Mouse (Mus musculus): ENCODE data around the gene Ptprz1. TPM values are rescaled to one million over a fixed set of nuclear protein-coding genes. Genes with fewer than 3 reads are reported as not detected.

Gene Ptprz1
- 3.5 and 3.6 TPM in 2 replicates for polyA plus RNA-seq (2015; fragmentation: Nextera tagmentation; extraction: Ambion mirVana)

DNA sequence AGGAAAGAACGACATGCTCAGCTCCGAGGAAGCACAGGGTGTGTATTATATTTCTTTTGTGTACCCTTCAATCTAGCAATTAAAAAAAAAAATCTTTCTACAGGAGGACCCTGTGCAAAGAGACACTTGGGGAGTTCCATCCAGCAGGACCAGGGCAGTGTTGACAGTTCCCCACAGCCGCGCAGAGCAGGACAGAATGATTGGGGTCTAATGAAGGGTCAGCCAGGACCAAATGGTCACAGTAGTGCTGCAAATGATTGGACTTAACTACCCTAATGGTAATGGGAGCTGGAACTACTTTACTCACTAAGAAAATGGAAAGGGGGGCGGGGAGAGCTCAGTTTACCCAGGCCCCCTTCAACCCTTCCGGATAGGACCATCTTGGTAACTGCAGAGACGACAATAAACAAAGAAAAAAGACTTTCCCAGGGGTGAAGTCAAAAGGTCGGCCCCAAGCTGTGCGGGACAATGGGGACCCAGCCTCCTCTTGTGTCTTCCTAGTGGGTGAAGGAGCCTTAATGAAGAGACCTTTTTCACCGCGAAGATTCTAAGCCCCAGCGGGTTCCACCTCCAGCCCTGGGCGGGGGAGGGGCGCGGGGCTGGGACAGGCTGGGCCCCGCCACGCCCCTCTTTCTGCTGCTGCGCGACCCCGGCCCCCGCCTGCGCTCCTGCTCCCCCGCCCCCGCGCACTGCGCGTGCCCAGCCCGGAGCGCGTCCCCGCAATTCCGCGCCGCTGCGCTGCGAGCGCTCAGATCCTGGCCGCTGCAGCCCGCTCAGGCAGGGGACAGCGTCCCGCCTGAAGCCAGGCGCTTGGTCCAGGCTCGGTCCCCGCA is at the start of gene Ptprz1:
Gene Ptprz1 (plus strand): TSS at position 722 of the 833 bp plus-strand sequence.
- no peak for DNase-seq (ENCODE audit: low spot score)

DNA sequence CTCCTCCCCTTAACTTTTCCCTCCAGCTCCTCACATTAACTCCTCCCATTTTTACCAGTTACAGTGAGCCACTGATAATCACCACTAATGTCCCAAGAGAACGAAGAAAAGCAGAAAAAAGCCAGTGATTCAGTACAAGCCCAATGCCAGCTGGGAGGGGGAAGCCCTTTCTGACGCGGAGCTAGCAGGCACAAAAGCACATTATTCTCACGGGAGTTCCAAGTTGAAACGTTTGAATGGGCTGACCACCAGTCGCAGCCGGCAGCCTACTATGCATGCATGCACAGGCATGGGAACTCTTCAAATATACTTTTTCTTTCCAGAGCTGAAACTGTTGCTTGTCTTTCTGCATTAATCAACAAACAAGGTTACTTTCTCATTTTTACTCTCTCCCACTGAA is 41.7 kb upstream of the Ptprz1 start:
- DNase-seq (ENCODE audit: low spot score): no peak

DNA sequence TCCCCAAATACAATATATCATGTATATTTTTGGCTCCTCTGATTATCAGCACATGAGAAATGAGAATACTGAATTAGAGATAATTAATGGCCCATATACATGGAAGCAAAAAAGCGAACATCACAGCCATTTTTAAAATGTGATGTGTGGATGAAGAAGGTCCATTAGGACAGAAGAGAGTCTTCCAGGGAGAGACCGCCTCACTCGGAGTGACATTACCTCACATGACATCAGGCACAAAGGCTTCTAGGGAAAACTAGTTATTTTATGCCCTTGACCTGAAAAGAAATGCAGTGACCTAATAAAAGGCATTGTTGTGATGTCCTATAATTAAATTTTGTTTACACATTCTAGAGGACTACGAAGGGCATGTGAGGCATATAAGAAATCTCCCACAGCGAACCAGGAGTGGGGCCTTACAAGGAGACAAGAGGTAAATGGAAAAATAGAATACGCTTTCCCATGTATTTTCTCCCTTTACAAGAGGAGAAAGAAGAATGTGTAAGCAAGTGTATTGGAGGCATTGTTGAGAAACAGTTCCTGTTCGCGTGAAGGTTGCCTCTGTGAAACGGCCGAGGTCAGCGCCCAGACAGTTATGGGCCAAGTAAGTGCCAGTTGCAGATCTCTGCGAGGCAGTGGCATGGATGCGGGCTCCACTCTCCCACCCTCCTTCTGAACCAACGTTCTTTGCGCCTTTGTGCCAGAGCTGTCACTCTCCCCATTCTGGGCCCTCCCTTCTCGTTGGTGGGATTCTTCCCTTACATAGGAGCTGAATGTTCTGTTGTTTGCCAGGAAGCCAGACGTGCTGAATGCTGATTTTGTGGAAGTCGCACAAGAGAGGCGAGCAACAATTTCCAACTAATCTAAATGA is 41.0 kb upstream of the Ptprz1 start:
- no peak for DNase-seq (ENCODE audit: low spot score)

DNA sequence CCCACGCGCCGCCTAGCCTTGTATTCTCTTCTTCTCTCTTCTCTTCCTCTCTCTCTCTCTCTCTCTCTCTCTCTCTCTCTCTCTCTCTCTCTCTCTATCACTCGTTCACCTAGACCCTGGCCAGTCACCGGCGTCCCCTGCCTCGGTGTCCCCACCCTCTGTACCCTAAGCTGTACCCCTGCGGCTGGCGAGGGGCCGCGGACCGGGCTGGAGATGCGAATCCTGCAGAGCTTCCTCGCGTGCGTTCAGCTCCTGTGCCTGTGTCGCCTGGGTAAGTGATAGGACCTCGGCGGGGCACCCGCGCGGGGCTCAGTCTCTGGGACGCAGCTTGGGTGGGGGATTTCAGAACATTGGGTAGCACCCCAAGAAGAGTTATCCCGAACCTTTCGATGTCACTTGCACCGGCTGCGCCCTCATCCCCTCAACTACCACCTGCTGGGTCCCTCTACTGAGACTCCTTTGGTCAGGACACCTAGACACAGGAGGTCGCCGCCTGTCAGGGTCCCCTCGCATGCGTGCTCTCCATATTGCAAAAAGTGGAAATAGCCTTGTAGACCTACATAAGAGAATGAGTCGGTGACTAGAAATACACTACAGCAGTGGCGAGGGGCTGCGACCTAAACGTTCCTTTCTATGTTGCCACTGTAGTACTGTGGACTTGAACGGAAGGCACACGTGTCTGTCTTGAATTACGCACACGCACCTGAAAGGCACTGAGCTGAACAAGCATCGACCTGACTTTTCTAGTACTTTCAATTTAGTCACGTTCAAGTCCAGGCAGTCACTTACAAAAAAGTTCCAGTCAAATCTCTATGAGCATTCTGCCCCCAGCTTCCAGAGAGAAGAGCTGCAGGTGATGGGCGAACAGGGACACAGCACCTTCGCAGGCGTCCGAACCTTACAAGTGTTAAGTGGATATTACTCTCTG is 576 bp downstream of the Ptprz1 start:
- no peak for DNase-seq (ENCODE audit: low spot score)

DNA sequence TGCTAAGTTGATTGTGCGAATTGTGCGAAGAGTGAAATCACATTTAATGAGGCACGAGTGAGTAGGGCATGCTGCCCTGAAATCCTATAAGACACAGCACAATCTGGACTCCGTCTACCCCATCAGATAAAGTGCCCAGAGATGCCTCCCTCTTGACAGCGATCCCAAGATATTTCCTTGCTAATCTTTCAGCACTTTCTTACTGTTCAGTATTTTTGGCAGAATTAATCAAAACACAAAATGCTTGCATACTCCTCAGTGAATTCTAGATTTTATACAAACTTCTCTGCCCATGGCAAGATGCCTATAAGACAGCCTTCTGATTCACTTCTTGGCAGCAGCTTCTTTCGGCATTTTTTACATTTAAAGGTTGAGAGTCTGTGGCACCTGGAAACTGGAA is 12.7 kb downstream of the Ptprz1 start:
- no peak for DNase-seq (ENCODE audit: low spot score)

DNA sequence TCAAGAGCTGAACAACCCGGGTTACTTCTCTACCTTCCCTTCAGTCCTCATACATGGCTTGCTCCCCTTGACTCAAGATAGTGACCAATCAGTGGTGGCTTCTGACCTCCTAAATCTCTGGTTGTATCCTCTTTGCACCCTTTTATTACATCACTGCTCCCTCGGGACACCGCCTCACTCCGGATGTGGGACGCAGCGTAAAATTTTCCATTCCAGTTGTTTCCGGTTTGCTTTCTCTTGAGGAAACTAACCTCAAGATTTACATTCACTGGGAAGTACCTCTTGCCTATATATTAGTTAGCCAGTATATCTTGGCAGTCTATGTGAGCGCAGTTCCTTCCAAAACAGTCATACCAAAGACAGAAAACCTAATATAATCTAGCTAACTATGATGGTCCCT is 14.0 kb downstream of the Ptprz1 start:
- no peak for DNase-seq (ENCODE audit: low spot score)

DNA sequence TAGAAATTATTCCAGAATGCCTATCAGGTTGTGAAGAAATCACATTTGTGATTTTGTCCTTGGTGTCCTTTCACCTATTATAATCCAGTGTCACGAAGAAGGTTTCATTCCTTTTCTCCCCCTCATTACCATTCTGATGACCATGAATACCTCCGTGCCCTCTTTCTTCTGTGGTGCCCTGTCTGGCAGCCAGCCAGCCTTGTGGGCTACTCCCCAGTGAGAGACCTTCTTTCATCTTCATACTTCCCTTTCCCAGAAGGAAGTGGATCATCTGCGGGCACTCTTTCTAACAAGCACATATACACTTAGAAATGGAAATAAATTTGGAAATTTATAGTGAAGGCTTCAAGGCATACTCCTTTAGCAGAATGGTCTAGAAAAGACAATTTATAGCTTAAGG is 26.7 kb downstream of the Ptprz1 start:
- no peak for DNase-seq (ENCODE audit: low spot score)

DNA sequence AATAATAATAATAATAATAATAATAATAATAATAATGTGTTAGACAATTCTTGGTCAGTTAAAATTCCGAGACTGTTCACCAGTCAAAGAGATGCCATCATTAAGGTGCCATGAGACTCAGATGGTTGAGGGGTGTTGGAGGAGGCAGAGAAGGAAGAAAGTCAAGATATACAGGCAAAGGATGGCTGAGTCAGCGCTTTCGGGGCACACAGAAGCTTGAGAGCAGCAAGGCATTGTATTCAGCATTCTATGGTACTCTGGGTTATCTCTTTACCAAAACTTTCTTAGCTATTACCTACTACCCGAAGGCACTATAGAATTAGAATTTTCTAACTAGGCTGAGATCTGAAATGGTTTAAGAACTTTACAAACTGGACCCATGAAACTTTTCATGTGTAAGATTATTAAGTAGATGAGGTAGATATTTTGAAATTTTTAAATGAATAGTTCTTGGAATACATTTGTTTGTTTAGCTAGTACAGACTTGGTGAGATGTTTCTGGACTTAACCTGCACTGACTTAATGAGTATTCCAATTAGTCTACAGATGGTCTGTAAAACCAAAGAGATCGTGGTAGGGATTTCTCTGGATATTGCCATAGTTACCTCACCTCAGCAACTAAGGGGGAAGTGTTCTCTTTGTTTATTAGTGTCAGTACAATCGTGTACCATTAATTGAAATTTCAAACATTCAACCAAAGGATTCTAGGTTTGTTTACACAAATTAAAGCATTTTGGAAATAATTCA is 33.4 kb downstream of the Ptprz1 start:
- DNase-seq (ENCODE audit: low spot score): no peak

DNA sequence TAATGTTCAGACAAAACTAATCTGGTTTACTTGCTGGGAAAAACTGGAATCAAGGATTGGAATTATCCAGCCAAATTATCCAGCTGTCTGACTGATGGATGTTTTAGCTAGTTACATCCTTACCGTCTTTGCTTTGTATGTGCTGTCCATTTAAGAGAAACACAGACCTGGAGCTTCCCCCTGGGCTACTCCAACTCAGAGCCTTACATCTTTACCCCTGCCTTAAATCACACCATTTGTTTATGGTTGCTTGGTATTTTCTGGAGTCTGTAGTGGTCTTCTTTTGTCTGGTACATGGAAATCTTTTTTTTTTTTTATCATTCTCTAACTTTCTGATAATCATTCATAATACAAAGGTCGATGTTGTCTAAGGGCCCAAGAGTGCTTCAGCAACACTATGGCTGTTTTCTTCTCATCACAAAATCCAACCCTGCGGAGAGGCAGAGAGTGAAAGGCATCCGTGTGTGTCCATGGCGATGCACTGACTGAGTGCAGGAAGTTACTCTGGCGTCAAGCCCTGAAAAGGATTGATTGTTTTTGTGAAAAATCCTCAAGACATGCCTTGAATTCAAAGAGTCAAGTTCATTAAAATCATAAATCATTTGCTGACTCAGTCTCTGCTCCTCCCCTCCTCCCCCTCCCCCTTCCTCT is 34.1 kb downstream of the Ptprz1 start:
- no peak for DNase-seq (ENCODE audit: low spot score)

DNA sequence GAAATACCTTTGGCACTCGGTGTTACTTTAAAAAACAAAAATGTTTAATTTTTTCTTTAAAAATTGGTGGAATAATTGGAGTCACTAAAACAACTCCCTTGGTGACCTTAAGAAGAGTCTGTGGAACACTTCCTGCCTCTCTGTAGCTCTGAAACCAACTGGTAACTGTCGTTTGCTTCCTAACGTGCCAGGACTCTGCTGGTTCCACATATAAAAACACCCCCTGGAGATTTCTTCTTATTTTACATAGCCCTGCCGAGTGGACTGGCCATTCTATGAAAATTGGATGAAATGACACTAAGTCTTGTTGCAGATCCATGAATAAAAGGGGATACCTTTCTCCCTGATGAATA is 34.6 kb downstream of the Ptprz1 start:
- DNase-seq (ENCODE audit: low spot score): no peak

DNA sequence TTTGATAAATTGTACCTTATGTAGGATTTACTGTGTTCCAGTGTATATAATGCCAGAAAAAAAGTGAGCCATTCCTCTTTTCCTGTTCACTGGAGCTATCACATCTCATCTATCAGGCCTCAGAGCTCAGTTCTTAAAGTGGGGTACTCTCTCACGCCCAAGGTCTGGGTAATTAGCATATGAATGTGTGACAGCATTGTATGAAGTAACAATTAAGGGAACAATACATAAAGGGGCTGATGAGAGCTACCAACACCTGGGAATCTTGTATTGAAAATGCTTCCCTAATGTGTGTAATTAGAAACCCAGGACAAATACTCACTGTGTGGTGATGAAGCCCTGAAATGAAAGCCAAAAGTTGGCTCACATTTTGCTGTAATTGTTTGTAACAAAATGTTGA is 47.6 kb downstream of the Ptprz1 start:
- no peak for DNase-seq (ENCODE audit: low spot score)

DNA sequence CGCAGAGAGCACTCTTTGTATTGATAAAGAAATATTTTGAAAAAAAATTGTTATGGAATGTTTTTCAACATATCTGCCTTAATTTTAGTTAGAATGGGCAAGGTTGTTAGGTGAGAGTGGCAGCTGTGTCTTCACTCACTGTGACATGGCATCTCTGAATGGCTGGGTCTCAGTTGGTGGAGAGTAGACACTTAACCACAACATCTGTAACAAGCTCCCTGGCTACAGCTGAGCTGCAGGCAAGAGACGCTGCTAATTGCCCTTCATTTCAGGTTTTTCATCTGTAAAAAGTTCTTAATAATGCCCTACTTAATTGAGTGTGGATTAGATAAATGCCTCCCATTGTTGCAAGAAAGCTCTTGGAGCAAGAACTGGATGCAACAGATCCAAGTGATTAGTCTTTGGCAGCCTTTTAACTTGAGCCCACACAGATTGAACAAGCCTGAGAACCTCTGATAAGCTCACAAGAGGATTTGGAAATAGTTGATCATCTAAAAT is 57.5 kb downstream of the Ptprz1 start:
- DNase-seq (ENCODE audit: low spot score): no peak

DNA sequence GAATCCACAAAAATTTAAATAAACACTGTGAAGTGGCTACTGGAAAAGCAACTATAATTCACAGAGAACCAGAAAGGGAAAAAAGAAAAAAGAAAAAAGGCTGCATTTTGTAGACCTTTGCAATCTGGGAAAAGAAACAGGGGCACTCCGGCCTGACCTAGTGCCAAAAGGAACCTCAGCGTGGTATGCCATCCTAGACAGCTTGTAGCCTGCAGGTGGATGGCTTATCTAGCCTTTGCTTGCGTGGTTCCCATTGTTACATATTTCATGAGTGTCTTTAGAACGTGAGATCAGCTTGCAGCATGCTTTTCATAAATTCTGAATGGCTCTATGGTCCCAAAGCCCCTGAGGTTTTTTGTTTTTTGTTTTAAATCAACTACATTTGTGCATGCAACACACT is 61.8 kb downstream of the Ptprz1 start:
- DNase-seq (ENCODE audit: low spot score): no peak

DNA sequence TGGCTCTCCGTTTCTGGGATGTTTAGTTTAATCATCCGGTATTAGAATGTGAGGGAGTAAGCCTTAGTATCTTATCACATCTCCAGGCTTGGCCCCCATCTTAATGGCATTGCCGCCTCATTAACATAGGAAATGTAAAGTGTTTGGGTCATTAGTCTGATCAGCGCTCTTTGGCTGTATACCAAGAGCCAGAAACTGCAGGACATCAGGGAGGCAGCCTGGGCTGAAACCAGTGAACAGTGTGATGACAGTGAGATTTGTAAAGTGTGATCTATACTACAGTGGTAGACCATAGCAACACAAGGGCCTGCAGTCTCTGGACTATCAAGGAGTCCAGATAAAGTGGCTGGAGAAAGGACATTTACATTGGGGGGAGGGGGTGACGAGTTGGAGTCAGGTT is 62.2 kb downstream of the Ptprz1 start:
- no peak for DNase-seq (ENCODE audit: low spot score)

DNA sequence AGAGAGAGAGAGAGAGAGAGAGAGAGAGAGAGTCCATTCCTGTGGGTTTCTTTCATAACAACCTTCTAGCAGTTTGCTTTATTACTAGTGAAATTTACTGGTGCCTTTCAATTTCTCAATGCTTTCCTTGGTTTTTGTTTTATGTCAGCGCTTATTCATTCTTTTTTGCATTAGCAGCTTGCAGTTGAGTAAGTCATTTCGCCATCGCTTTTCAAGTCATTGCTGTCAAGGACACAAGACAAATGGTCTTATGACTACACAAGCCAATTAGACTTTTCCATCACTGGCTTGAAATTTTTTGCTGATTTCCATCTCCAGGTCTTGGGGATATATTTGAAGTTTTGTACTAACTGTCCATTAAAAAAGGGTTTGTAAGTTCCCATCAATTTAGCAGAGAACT is 68.9 kb downstream of the Ptprz1 start:
- DNase-seq (ENCODE audit: low spot score): no peak

DNA sequence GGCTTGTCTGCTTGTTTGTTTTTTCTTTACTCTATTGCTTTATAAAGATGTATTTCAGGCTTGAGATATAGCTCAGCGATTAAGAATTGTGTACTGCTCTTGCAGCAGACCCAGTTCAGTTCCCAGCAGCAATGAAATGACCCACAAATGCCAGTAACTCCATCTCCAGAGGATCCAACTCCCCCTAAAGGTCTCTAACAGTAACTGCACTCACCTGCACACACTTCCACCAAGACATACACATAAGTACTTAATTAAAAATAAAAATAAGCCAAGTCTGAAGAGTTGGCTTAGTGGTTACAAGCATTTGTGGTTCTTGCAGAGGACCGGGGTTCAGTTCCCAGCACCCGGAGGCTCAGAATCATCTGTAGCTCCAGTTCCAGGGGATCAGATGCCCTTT is 88.1 kb downstream of the Ptprz1 start:
- DNase-seq (ENCODE audit: low spot score): no peak

DNA sequence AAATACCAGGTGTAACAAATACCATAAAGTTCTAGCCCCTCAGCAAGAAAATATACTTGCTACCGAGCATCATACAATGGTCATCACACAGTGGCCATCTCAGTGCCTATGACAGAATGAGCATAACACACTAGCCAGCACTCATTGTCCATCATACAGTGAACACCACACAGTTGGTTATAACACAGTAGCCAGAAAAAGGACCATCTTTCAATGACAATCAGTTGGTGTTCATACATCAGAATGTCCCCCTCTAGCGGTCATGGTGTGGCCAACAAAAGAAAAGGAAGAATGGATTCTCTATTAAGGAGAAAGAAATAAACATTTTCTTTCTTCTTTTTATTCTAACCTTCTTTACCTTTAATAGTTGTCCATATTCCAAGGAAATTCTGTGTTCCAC is 92.8 kb downstream of the Ptprz1 start:
- no peak for DNase-seq (ENCODE audit: low spot score)

DNA sequence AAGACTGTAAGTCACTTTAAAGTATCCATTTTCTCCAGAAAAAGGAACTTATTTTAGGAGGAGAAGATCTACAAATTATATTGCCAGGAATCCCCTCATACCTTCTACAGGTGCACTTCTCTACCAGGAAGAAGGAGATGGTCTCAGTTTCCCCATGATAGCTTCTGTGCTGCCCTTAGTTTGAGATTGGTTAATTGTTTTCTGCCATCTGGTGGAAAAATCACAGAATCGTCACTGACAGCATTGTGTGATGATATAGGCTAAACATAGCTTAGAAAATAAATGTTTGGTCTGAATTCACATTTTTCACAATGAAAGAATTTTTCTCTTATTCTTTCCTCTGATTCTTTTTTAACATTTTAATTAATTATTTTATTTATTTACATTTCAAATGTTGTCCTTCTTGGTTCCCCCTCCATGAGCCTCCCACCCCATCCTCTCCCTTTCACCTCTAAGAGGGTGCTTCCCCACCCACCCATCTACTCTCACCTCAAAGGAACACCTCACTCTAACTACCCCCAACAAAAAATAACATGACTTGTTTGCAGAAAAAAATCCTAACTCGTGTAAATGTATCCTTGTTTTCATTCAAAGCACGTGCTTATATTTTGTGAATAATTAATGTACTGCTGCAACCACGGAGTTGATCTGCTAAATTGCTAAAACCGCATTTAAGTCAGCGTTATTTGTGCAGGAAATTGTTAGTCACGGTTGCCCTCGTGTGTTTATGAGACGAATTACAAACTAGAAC is 108.6 kb downstream of the Ptprz1 start:
- no peak for DNase-seq (ENCODE audit: low spot score)

DNA sequence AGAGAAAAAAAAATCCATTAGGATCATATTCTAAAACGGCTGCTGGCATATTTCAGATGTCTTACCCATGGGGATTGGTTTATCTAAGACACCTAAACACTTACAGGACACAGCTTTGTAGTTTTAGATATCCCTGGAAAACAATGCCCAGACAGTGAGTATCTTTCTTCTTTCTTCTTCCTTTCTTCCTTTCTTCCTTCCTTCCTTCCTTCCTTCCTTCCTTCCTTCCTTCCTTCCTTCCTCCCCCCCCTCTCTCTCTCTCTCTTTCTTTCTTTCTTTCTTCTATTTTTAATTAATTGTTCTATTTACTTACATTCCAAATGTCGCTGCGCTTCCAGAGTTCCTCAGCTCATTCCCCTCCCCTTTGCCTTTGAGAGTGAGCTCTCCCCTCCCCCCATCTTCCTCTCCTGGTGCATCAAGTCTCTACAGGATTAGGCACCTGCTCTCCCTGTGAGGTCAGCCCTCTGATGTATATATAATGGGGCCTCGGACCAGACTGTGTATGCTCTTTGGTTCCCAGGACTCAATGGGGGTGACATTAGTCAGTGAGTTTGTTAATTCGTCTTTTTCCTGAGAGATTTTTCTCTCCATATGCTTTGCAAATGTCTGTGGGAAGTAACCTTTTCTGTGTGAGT is 109.3 kb downstream of the Ptprz1 start:
- DNase-seq (ENCODE audit: low spot score): no peak

All from thymus, postnatal 0 days (tissue).